Mouse (Mus musculus): Measurements from ENCODE around the gene Gon7.

GRCm38 (mm10) chr12:102761668-102762067, 4.1 kb upstream of the Gon7 start:
- no peak for TF ChIP-seq CTCF (IDR thresholded peaks at IDR 0.05; ENCODE audit: extremely low read depth, insufficient read length, insufficient replicate concordance, low read depth, low read length)
- no peak for TF ChIP-seq POLR2A (IDR thresholded peaks at IDR 0.05; ENCODE audit: low read depth, low read length)
